16 mouse cellular contexts compared by ENCODE assay signal in genomic region chr9:118703146-118703545, GRCm38 (mm10).
A peak's percentile ranks its signal among the peaks of the same experiment; 100 is the strongest.
DNase-seq lines count a peak whose midpoint lies in the region; ATAC-seq and TF ChIP-seq lines count a peak whose summit lies in the region.
"Had no signal": no experiment of that assay in that cellular context is flagged by ENCODE, and none has a peak within 500 bp of the region (broad histone marks: within the 10 kb centered on the region; RNA-seq: fewer than 3 reads in every experiment).

No protein-coding gene starts in this region.

- intact Hi-C loops in gastrocnemius, adult 2 months (cut with DNase I): no loop called here
- intact Hi-C loops in gastrocnemius, postnatal 14 days (cut with DNase I; ENCODE audit: low total_unique reads): no loop called here

- H3K4me1 ChIP-seq in lung, adult 2 months (ENCODE audit: control insufficient read depth, insufficient read depth, low read length): peaks cover 3% of the 10 kb centered on the region; the same call in 1 of the 2 replicates
- H3K4me1 ChIP-seq in kidney, embryonic 14.5 days (ENCODE audit: control insufficient read depth, insufficient read depth, low read length): peaks cover 24% of the 10 kb centered on the region
- peaks cover 7% of the 10 kb centered on the region for H3K4me1 ChIP-seq in hindbrain, embryonic 12.5 days

- H3K27me3 ChIP-seq in kidney, embryonic 14.5 days (ENCODE audit: control insufficient read depth, insufficient read depth, low read length): no peaks in the 10 kb centered on the region
- H3K27me3 ChIP-seq in hindbrain, embryonic 12.5 days: no peaks in the 10 kb centered on the region
- H3K27me3 ChIP-seq: liver, embryonic 13.5 days; Patski had no signal

- TF ChIP-seq CTCF in gastrocnemius, adult 2 months (IDR thresholded peaks at IDR 0.05): 0 out of 2 replicates have a peak, but pooled peaks have one; percentile 5
- 0 out of 2 replicates have a peak, but pooled peaks have one; percentile 39 for TF ChIP-seq CTCF in lung, adult 2 months (IDR thresholded peaks at IDR 0.05; ENCODE audit: insufficient read depth, low read length)

- H3K36me3 ChIP-seq in kidney, embryonic 14.5 days (ENCODE audit: control insufficient read depth, insufficient read depth, low read length): peaks cover 22% of the 10 kb centered on the region
- no peaks in the 10 kb centered on the region for H3K36me3 ChIP-seq in hindbrain, embryonic 12.5 days
- H3K36me3 ChIP-seq: liver, embryonic 13.5 days had no signal

- H3K27ac ChIP-seq in gastrocnemius, adult 2 months: no peak overlapping the region
- no peak overlapping the region for H3K27ac ChIP-seq in kidney, embryonic 14.5 days (ENCODE audit: low read depth, low read length)
- H3K27ac ChIP-seq in hindbrain, embryonic 12.5 days: no peak overlapping the region
- H3K27ac ChIP-seq: liver, embryonic 13.5 days had no signal

- no peak for TF ChIP-seq POLR2A in lung, adult 2 months (IDR thresholded peaks at IDR 0.05; ENCODE audit: borderline replicate concordance, extremely low read depth, low read depth, low read length)

- no peak overlapping the region for H3K4me3 ChIP-seq in gastrocnemius, adult 2 months
- no peak overlapping the region for H3K4me3 ChIP-seq in lung, adult 2 months (replicated peaks; ENCODE audit: extremely low read depth, low read depth, low read length)
- H3K4me3 ChIP-seq in kidney, embryonic 14.5 days (ENCODE audit: low read length): no peak overlapping the region
- H3K4me3 ChIP-seq in hindbrain, embryonic 12.5 days: no peak overlapping the region
- H3K4me3 ChIP-seq: liver, embryonic 13.5 days; megakaryocyte, embryonic 14.5 days had no signal

- H3K4me2 ChIP-seq in kidney, embryonic 14.5 days (replicated peaks; ENCODE audit: low read depth, low read length): no peak overlapping the region
- H3K4me2 ChIP-seq in hindbrain, embryonic 12.5 days (replicated peaks): no peak overlapping the region
- H3K4me2 ChIP-seq: liver, embryonic 13.5 days had no signal

- no peaks in the 10 kb centered on the region for H3K9me3 ChIP-seq in kidney, embryonic 14.5 days (ENCODE audit: control insufficient read depth, low read length)
- H3K9me3 ChIP-seq in hindbrain, embryonic 12.5 days (replicated peaks): no peaks in the 10 kb centered on the region
- H3K9me3 ChIP-seq: liver, embryonic 13.5 days had no signal

- DNase-seq in gastrocnemius, adult 2 months: no peak
- DNase-seq in gastrocnemius, postnatal 14 days: no peak
- no peak for DNase-seq in lung, adult 2 months
- DNase-seq in lung, postnatal 4 days: no peak
- DNase-seq in ES-CJ7 (ENCODE audit: low read depth, low spot score): peak; percentile 45
- DNase-seq: adrenal gland, postnatal 36 days; cerebellum, adult 18-20 months; heart, adult 11 months; heart, postnatal 10 days; liver, embryonic 13.5 days; right cerebral cortex, postnatal 25 days had no signal

- ATAC-seq in megakaryocyte progenitor cell, adult 5-6 weeks (replicated peaks; ENCODE audit: poor library complexity): peak; percentile 43; the same call in 1 of the 2 replicates
- no peak for ATAC-seq in kidney, embryonic 14.5 days (ENCODE audit: low FRiP score, low TSS enrichment)
- ATAC-seq in hindbrain, embryonic 12.5 days (ENCODE audit: low FRiP score): no peak
- ATAC-seq: Patski had no signal

- 96% methylated on average over 3 of the region's 3 CpGs for WGBS in lung, adult 2 months
- WGBS in kidney, embryonic 14.5 days: 87% methylated on average over 3 of the region's 3 CpGs
- WGBS in hindbrain, embryonic 12.5 days: 91% methylated on average over 3 of the region's 3 CpGs

- no peak overlapping the region for H3K9ac ChIP-seq in kidney, embryonic 14.5 days (ENCODE audit: low read depth, low read length)
- no peak overlapping the region for H3K9ac ChIP-seq in hindbrain, embryonic 12.5 days
- H3K9ac ChIP-seq: liver, embryonic 13.5 days had no signal
